8 mouse cellular contexts compared by ENCODE assay signal in genomic region chr8:92355701-92356612, GRCm38 (mm10). TPM values are rescaled to one million over a fixed set of nuclear protein-coding genes. Genes with fewer than 3 reads are reported as not detected.
DNase-seq lines count a peak whose midpoint lies in the region; ATAC-seq and TF ChIP-seq lines count a peak whose summit lies in the region.

No protein-coding gene starts in this region.

- H3K4me2 ChIP-seq in limb, embryonic 13.5 days (replicated peaks) = peak overlapping the region; percentile 82
- H3K4me2 ChIP-seq in midbrain, embryonic 15.5 days = peak overlapping the region; percentile 76

- no peaks in the 10 kb centered on the region for H3K4me1 ChIP-seq in embryonic fibroblast, embryonic 13.5 days (ENCODE audit: control insufficient read depth, insufficient read depth, low read length)
- peaks cover 35% of the 10 kb centered on the region for H3K4me1 ChIP-seq in limb, embryonic 13.5 days
- peaks cover 45% of the 10 kb centered on the region for H3K4me1 ChIP-seq in midbrain, embryonic 15.5 days

- peak; percentile 83 to 84 for DNase-seq in B cell, adult 2 months
- peak; percentile 98 for DNase-seq in brain, adult 2 months (ENCODE audit: low read depth, low spot score)
- peak; percentile 97 to 98 for DNase-seq in heart, adult 9 months (ENCODE audit: low spot score in 2 of 2)
- DNase-seq in kidney, adult 9 months = peak; percentile 98
- DNase-seq in spleen, adult 18-20 months = peak; percentile 81 to 85

- under 1% methylated on average over 93 of the region's 93 CpGs for WGBS in limb, embryonic 13.5 days
- under 1% methylated on average over 90 of the region's 93 CpGs for WGBS in midbrain, embryonic 15.5 days

- peak overlapping the region; percentile 70 for H3K9ac ChIP-seq in limb, embryonic 13.5 days
- H3K9ac ChIP-seq in midbrain, embryonic 15.5 days = peak overlapping the region; percentile 56

- H3K4me3 ChIP-seq in embryonic fibroblast, embryonic 13.5 days (ENCODE audit: insufficient read depth, low read length) = peak overlapping the region; percentile 66
- peak overlapping the region; percentile 60 for H3K4me3 ChIP-seq in limb, embryonic 13.5 days
- H3K4me3 ChIP-seq in midbrain, embryonic 15.5 days = peak overlapping the region; percentile 70

- 0 out of 2 replicates have a peak, but pooled peaks have one; percentile 31 for TF ChIP-seq CTCF in embryonic fibroblast, embryonic 13.5 days (IDR thresholded peaks at IDR 0.05; ENCODE audit: borderline replicate concordance, insufficient read depth, low read length)

- peak; percentile 96 for ATAC-seq in limb, embryonic 13.5 days (ENCODE audit: low FRiP score, low read depth)
- ATAC-seq in midbrain, embryonic 15.5 days (replicated peaks) = peak; percentile 96

- TF ChIP-seq POLR2A in embryonic fibroblast, embryonic 13.5 days (IDR thresholded peaks at IDR 0.05; ENCODE audit: low read depth, low read length) = peak; percentile 69

- no peaks in the 10 kb centered on the region for H3K36me3 ChIP-seq in limb, embryonic 13.5 days
- H3K36me3 ChIP-seq in midbrain, embryonic 15.5 days (replicated peaks) = no peaks in the 10 kb centered on the region

- H3K27me3 ChIP-seq in limb, embryonic 13.5 days = peaks cover 79% of the 10 kb centered on the region
- H3K27me3 ChIP-seq in midbrain, embryonic 15.5 days (replicated peaks) = no peaks in the 10 kb centered on the region

- no peaks in the 10 kb centered on the region for H3K9me3 ChIP-seq in limb, embryonic 13.5 days
- no peaks in the 10 kb centered on the region for H3K9me3 ChIP-seq in midbrain, embryonic 15.5 days

- H3K27ac ChIP-seq in embryonic fibroblast, embryonic 13.5 days (ENCODE audit: insufficient read depth, low read length) = peak overlapping the region; percentile 74
- H3K27ac ChIP-seq in limb, embryonic 13.5 days = peak overlapping the region; percentile 83; the same call in 1 of the 2 replicates
- H3K27ac ChIP-seq in midbrain, embryonic 15.5 days = peak overlapping the region; percentile 93

RNA-seq across cellular contexts. Expression of gene Irx5, which starts 1.5 kb away (rescaled TPM):
- polyA plus RNA-seq in embryonic fibroblast, embryonic 13.5 days (2011; ENCODE audit: insufficient read length, low read depth, missing spikeins) = 4.1 and 5.8 TPM in 2 replicates
- polyA plus RNA-seq in limb, embryonic 13.5 days (2015; fragmentation: Nextera tagmentation; extraction: Ambion mirVana) = 19.7 and 20.2 TPM in 2 replicates
- polyA plus RNA-seq in midbrain, embryonic 15.5 days (2015; fragmentation: Nextera tagmentation; extraction: Ambion mirVana) = 24.3 and 30.0 TPM in 2 replicates

Comparison
In these comparisons a context has a peak if more than half of its experiments do, and no peak if none do; other contexts are left out.
1. Peak in every context shown above with its lines: DNase-seq, ATAC-seq, H3K4me3 ChIP-seq and H3K27ac ChIP-seq.